Mouse (Mus musculus): ENCODE measurements around the gene Clec4g.

DNA sequence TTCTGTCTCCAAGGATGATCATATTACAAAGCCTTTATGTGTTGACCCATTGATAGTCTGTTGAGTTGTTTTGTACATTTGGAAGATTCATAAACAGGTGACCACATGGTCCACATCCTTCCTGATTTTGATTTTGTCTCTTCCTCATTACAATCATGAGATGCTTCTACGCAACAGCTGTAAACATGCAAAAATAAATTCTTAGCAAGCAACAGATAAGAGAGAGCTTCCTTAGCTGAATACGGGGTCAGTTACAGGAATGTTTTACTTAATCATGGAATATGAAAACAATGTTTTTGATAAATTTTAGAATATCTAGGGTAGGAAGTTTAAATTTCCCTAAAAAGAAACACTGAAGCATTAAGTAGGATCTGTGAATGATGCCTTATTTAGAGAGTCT is 16.5 kb upstream of the Clec4g start:
- TF ChIP-seq POLR2A (IDR thresholded peaks at IDR 0.05; ENCODE audit: low read depth, low read length) (no peak), TBP (conservative IDR thresholded peaks at IDR 0.05; ENCODE audit: low read depth, low read length) (no peak), KAT2A (IDR thresholded peaks at IDR 0.05; ENCODE audit: insufficient replicate concordance, low read length) (no peak), ZC3H11A (IDR thresholded peaks at IDR 0.05; ENCODE audit: low read depth, low read length) (no peak), JUND (conservative IDR thresholded peaks at IDR 0.05; ENCODE audit: low read depth, low read length) (no peak), USF1 (IDR thresholded peaks at IDR 0.05; ENCODE audit: low read depth, low read length) (no peak), CTCF (conservative IDR thresholded peaks at IDR 0.05 in 1 of 2, IDR thresholded peaks at IDR 0.05 in 1 of 2; ENCODE audit: low read depth in 2 of 2, low read length in 2 of 2) (no peak), GABPA (IDR thresholded peaks at IDR 0.05; ENCODE audit: insufficient replicate concordance, low read depth, low read length) (no peak), MXI1 (IDR thresholded peaks at IDR 0.05; ENCODE audit: low read depth, low read length) (no peak), MAX (IDR thresholded peaks at IDR 0.05; ENCODE audit: low read length) (no peak), CHD1 (IDR thresholded peaks at IDR 0.05; ENCODE audit: low read depth, low read length) (no peak)

Measured in CH12.LX (cell line).